9 mouse cellular contexts compared by ENCODE assay signal in the genomic region with DNA sequence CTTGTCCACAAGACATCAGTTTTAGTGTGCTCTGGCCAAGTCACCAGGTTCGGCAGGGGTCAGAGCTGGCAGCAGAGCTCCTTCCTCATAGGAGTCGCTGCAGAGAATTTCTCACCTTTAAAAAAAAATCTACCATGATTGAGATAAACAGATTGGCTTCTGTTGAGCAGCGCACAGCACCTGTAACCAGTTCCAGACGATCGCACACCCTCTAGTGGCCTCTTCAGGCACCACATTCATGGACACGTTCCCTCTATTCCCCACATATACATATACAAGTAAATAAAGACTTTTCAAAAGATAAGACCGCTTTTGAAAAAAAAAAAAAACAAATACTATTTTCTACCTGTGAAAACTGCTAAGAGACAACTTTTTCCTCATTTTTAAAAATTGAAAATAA.
DNase-seq lines count a peak whose midpoint lies in the region; ATAC-seq and TF ChIP-seq lines count a peak whose summit lies in the region.
"Had no signal": no experiment of that assay in that cellular context is flagged by ENCODE, and none has a peak within 500 bp of the region (broad histone marks: within the 10 kb centered on the region; RNA-seq: fewer than 3 reads in every experiment).

No protein-coding gene starts in this region.

- no peaks in the 10 kb centered on the region for H3K79me2 ChIP-seq in heart, adult 2 months (replicated peaks; ENCODE audit: control insufficient read depth, insufficient read depth, low read length)

- H3K4me3 ChIP-seq in heart, adult 2 months, result no peak overlapping the region
- no peak overlapping the region for H3K4me3 ChIP-seq in embryonic facial prominence, embryonic 14.5 days (ENCODE audit: low read depth, low read length)
- H3K4me3 ChIP-seq in intestine, embryonic 15.5 days (replicated peaks), result no peak overlapping the region
- no peak overlapping the region for H3K4me3 ChIP-seq in liver, postnatal 0 days (ENCODE audit: low read depth, low read length)
- H3K4me3 ChIP-seq: limb, embryonic 13.5 days had no signal

- intact Hi-C loops in heart, adult 2 months (cut with DNase I), result loop anchor here (10.0 kb wide), 1 partner anchor 204 kb away; no protein-coding TSS in a partner anchor

- ATAC-seq in embryonic facial prominence, embryonic 14.5 days (ENCODE audit: low read depth), result no peak
- ATAC-seq in intestine, embryonic 15.5 days, result peak; percentile 49; the same call in 1 of the 2 replicates
- ATAC-seq in liver, postnatal 0 days, result no peak

- 26% methylated on average over 7 of the region's 7 CpGs for WGBS in heart, adult 2 months
- 25% methylated on average over 7 of the region's 7 CpGs for WGBS in embryonic facial prominence, embryonic 14.5 days
- WGBS in intestine, embryonic 15.5 days, result 33% methylated on average over 7 of the region's 7 CpGs
- WGBS in liver, postnatal 0 days (ENCODE audit: insufficient replicate concordance), result 24% methylated on average over 7 of the region's 7 CpGs

- peaks cover 2% of the 10 kb centered on the region; the same call in 1 of the 2 replicates for H3K4me1 ChIP-seq in heart, adult 2 months (ENCODE audit: control insufficient read depth, insufficient read depth, low read length)
- H3K4me1 ChIP-seq in embryonic facial prominence, embryonic 14.5 days (ENCODE audit: control insufficient read depth, insufficient read depth, low read length), result no peaks in the 10 kb centered on the region
- no peaks in the 10 kb centered on the region for H3K4me1 ChIP-seq in intestine, embryonic 15.5 days (replicated peaks)
- H3K4me1 ChIP-seq in liver, postnatal 0 days (ENCODE audit: insufficient read depth), result no peaks in the 10 kb centered on the region
- H3K4me1 ChIP-seq: limb, embryonic 13.5 days had no signal

- H3K27me3 ChIP-seq in heart, adult 2 months (ENCODE audit: control insufficient read depth, insufficient read depth, low read length), result no peaks in the 10 kb centered on the region
- no peaks in the 10 kb centered on the region for H3K27me3 ChIP-seq in embryonic facial prominence, embryonic 14.5 days (replicated peaks; ENCODE audit: control insufficient read depth, insufficient read depth, low read length)
- H3K27me3 ChIP-seq in intestine, embryonic 15.5 days (replicated peaks), result no peaks in the 10 kb centered on the region
- H3K27me3 ChIP-seq in liver, postnatal 0 days (ENCODE audit: insufficient read depth, low read length), result no peaks in the 10 kb centered on the region
- H3K27me3 ChIP-seq: limb, embryonic 13.5 days had no signal

- H3K9me3 ChIP-seq in embryonic facial prominence, embryonic 14.5 days (ENCODE audit: control insufficient read depth, low read length), result no peaks in the 10 kb centered on the region
- no peaks in the 10 kb centered on the region for H3K9me3 ChIP-seq in intestine, embryonic 15.5 days
- no peaks in the 10 kb centered on the region for H3K9me3 ChIP-seq in liver, postnatal 0 days (ENCODE audit: low read length)
- H3K9me3 ChIP-seq: limb, embryonic 13.5 days had no signal

- DNase-seq in heart, adult 2 months, result peak; percentile 27 to 48
- DNase-seq in heart, adult 8-10 months (ENCODE audit: low spot score), result no peak
- DNase-seq in A20 (ENCODE audit: low read depth, low spot score), result peak; percentile 75
- peak; percentile 62 for DNase-seq in adrenal gland, postnatal 36 days
- peak; percentile 49 for DNase-seq in embryonic facial prominence, embryonic 14.5 days (ENCODE audit: low spot score)
- DNase-seq in liver, postnatal 0 days, result peak; percentile 49
- peak; percentile 55 for DNase-seq in right cerebral cortex, postnatal 4 days

- no peak for TF ChIP-seq EP300 in heart, adult 2 months (IDR thresholded peaks at IDR 0.05; ENCODE audit: insufficient read depth, low read depth, low read length)
- TF ChIP-seq EP300 in liver, postnatal 0 days (IDR thresholded peaks at IDR 0.05; ENCODE audit: low read depth), result no peak

- TF ChIP-seq CTCF in heart, adult 2 months (IDR thresholded peaks at IDR 0.05), result peak; percentile 80
- peak; percentile 59 for TF ChIP-seq CTCF in liver, postnatal 0 days (IDR thresholded peaks at IDR 0.05; ENCODE audit: low read depth)

- no peak overlapping the region for H3K4me2 ChIP-seq in embryonic facial prominence, embryonic 14.5 days (ENCODE audit: low read depth, low read length)
- H3K4me2 ChIP-seq in intestine, embryonic 15.5 days (replicated peaks), result no peak overlapping the region
- no peak overlapping the region for H3K4me2 ChIP-seq in liver, postnatal 0 days (ENCODE audit: low read depth, low read length)
- H3K4me2 ChIP-seq: limb, embryonic 13.5 days had no signal

- H3K36me3 ChIP-seq in heart, adult 2 months (ENCODE audit: control insufficient read depth, insufficient read depth, low read length), result no peaks in the 10 kb centered on the region
- H3K36me3 ChIP-seq in embryonic facial prominence, embryonic 14.5 days (ENCODE audit: control insufficient read depth, insufficient read depth, low read length), result no peaks in the 10 kb centered on the region
- no peaks in the 10 kb centered on the region for H3K36me3 ChIP-seq in intestine, embryonic 15.5 days
- no peaks in the 10 kb centered on the region for H3K36me3 ChIP-seq in liver, postnatal 0 days (replicated peaks; ENCODE audit: insufficient read depth, low read length)
- H3K36me3 ChIP-seq: limb, embryonic 13.5 days had no signal

- H3K9ac ChIP-seq in heart, adult 2 months (ENCODE audit: low read depth, low read length), result no peak overlapping the region
- H3K9ac ChIP-seq in embryonic facial prominence, embryonic 14.5 days (ENCODE audit: low read depth, low read length), result no peak overlapping the region
- H3K9ac ChIP-seq in intestine, embryonic 15.5 days, result no peak overlapping the region
- H3K9ac ChIP-seq in liver, postnatal 0 days (replicated peaks), result no peak overlapping the region
- H3K9ac ChIP-seq: limb, embryonic 13.5 days had no signal

- no peak for TF ChIP-seq POLR2A in heart, adult 2 months (IDR thresholded peaks at IDR 0.05; ENCODE audit: insufficient read depth, low read depth, low read length)

- no peak overlapping the region for H3K27ac ChIP-seq in heart, adult 2 months
- no peak overlapping the region for H3K27ac ChIP-seq in embryonic facial prominence, embryonic 14.5 days (replicated peaks; ENCODE audit: low read depth, low read length)
- no peak overlapping the region for H3K27ac ChIP-seq in intestine, embryonic 15.5 days
- H3K27ac ChIP-seq in liver, postnatal 0 days (ENCODE audit: low read depth), result no peak overlapping the region
- H3K27ac ChIP-seq: limb, embryonic 13.5 days had no signal
